Mouse (Mus musculus) heart, postnatal 36 days (tissue): ENCODE data around the gene Otud7a. TPM values are rescaled to one million over a fixed set of nuclear protein-coding genes. Genes with fewer than 3 reads are reported as not detected.

Experiments
- DNase-seq, 2 experiments: peaks; one replicate each; pipeline ENCODE4 v3.0.0; 2021 to 2022
- intact Hi-C: fragments of 180-260 bp; cut with DNase I; formaldehyde crosslinking; loops from one replicate; pipeline ENCODE4 v1.15.1; 2025
- total RNA-seq, 2 experiments: library from RNA; stranded (reverse); gene quantifications; 2 replicates each; pipeline ENCODE4 v1.2.3; 2021

Otud7a gene
- total RNA-seq, 2 experiments from 2014 or later, result 0.14 TPM; not detected in 1

GRCm38 (mm10) chr7:63677149-63677548 lies 232.6 kb downstream of the Otud7a start:
- DNase-seq, result no peak
- intact Hi-C loops, result loop anchor here (10.0 kb wide), 1 partner anchor 352 kb away; no protein-coding TSS in a partner anchor

GRCm38 (mm10) chr7:63687056-63687455 lies 242.5 kb downstream of the Otud7a start:
- DNase-seq, result no peak
- intact Hi-C loops, result no loop called here

- intact Hi-C loops, result no loop called here
- no peak for DNase-seq
These were observed 253.4 kb downstream of the Otud7a start for GRCm38 (mm10) chr7:63697921-63698320.

- no peak for DNase-seq
- intact Hi-C loops, result no loop called here
These were observed 273.4 kb downstream of the Otud7a start for GRCm38 (mm10) chr7:63717903-63718302.

- DNase-seq, result no peak
- intact Hi-C loops, result no loop called here
These were observed 274.8 kb downstream of the Otud7a start for GRCm38 (mm10) chr7:63719183-63719944.

GRCm38 (mm10) chr7:63720682-63721081 lies 276.1 kb downstream of the Otud7a start:
- no peak for DNase-seq
- intact Hi-C loops, result no loop called here

- intact Hi-C loops, result no loop called here
- no peak for DNase-seq
These were observed 280.6 kb downstream of the Otud7a start for GRCm38 (mm10) chr7:63725040-63725729.

- DNase-seq, result no peak
- intact Hi-C loops, result no loop called here
These were observed 285.1 kb downstream of the Otud7a start for GRCm38 (mm10) chr7:63729605-63730004.

GRCm38 (mm10) chr7:63730012-63730411 lies 285.5 kb downstream of the Otud7a start:
- DNase-seq, result no peak
- intact Hi-C loops, result no loop called here

- intact Hi-C loops, result no loop called here
- DNase-seq, result no peak
These were observed 293.2 kb downstream of the Otud7a start for GRCm38 (mm10) chr7:63737725-63738124.

GRCm38 (mm10) chr7:63738142-63738541 lies 293.6 kb downstream of the Otud7a start:
- intact Hi-C loops, result no loop called here
- DNase-seq, result no peak

GRCm38 (mm10) chr7:63743116-63743515 lies 298.6 kb downstream of the Otud7a start:
- intact Hi-C loops, result no loop called here
- DNase-seq, result no peak

GRCm38 (mm10) chr7:63752081-63752480 lies 307.5 kb downstream of the Otud7a start:
- DNase-seq, result peak; percentile 50 to 57
- intact Hi-C loops, result loop anchor here (2.0 to 5.0 kb wide), 7 partner anchors 65 to 990 kb away; partner anchors contain the start of gene Mtmr10

GRCm38 (mm10) chr7:63753274-63753751 lies 308.8 kb downstream of the Otud7a start:
- intact Hi-C loops, result loop anchor here (1.0 to 5.0 kb wide), 9 partner anchors 64 to 989 kb away; partner anchors contain the start of genes Mtmr10 and Trpm1
- DNase-seq, result peak; percentile 29 to 45

GRCm38 (mm10) chr7:63754573-63755475 lies 310.3 kb downstream of the Otud7a start:
- intact Hi-C loops, result loop anchor here (5.0 kb wide), 4 partner anchors 62 to 987 kb away; partner anchors contain the start of gene Mtmr10

GRCm38 (mm10) chr7:63755476-63755948 lies 311.0 kb downstream of the Otud7a start:
- peak; percentile 88 to 92 for DNase-seq
- intact Hi-C loops, result no loop called here

More at GRCm38 (mm10) chr7:63754573-63755475, 310.3 kb downstream of the Otud7a start:
- peak; percentile 47 to 65 for DNase-seq

GRCm38 (mm10) chr7:63757136-63757677 lies 312.7 kb downstream of the Otud7a start:
- intact Hi-C loops, result no loop called here
- no peak for DNase-seq

- intact Hi-C loops, result no loop called here
- no peak for DNase-seq
These were observed 313.2 kb downstream of the Otud7a start for GRCm38 (mm10) chr7:63757678-63758239.

GRCm38 (mm10) chr7:63758240-63758826 lies 313.8 kb downstream of the Otud7a start:
- intact Hi-C loops, result no loop called here
- no peak for DNase-seq
